Mouse (Mus musculus): ENCODE data around the gene Card14. TPM values are rescaled to one million over a fixed set of nuclear protein-coding genes. Genes with fewer than 3 reads are reported as not detected.
A peak's percentile ranks its signal among the peaks of the same experiment; 100 is the strongest.

Gene Card14
- polyA plus RNA-seq, 1 experiment from 2014 or later: 9.9 TPM

GRCm38 (mm10) chr11:119299391-119300245 lies 8.0 kb upstream of the Card14 start, which contains the start of gene Eif4a3:
Gene Eif4a3, minus strand, starts transcription at chr11:119300089.
- no peak for TF ChIP-seq CTCF (IDR thresholded peaks at IDR 0.05; ENCODE audit: low read depth)
- ATAC-seq: peak; percentile 96
- H3K27ac ChIP-seq (ENCODE audit: low read depth, low read length): peak within 1 kb of the TSS; percentile 80
- H3K4me1 ChIP-seq (replicated peaks; ENCODE audit: control insufficient read depth, insufficient read depth, low read length): no peaks in the 10 kb centered on the region
- H3K9ac ChIP-seq (ENCODE audit: low read depth, low read length): peak within 1 kb of the TSS; percentile 94
- peaks cover 35% of the 10 kb centered on the region for H3K36me3 ChIP-seq (ENCODE audit: control insufficient read depth, insufficient read depth)
- peak within 1 kb of the TSS; percentile 93 for H3K4me3 ChIP-seq (ENCODE audit: low read depth, low read length)
- no peaks in the 10 kb centered on the region for H3K27me3 ChIP-seq (replicated peaks; ENCODE audit: control insufficient read depth, insufficient read depth, low read length)
- H3K4me2 ChIP-seq (replicated peaks; ENCODE audit: low read depth): peak within 1 kb of the TSS; percentile 73
- WGBS: under 1% methylated on average over 89 of the region's 89 CpGs
- H3K9me3 ChIP-seq (ENCODE audit: control insufficient read depth): no peaks in the 10 kb centered on the region

- TF ChIP-seq CTCF (IDR thresholded peaks at IDR 0.05; ENCODE audit: low read depth): peak; percentile 41
- H3K9ac ChIP-seq (ENCODE audit: low read depth, low read length): peak overlapping the region; percentile 94
- peaks cover 27% of the 10 kb centered on the region for H3K36me3 ChIP-seq (ENCODE audit: control insufficient read depth, insufficient read depth)
- no peaks in the 10 kb centered on the region for H3K27me3 ChIP-seq (replicated peaks; ENCODE audit: control insufficient read depth, insufficient read depth, low read length)
- no peaks in the 10 kb centered on the region for H3K4me1 ChIP-seq (replicated peaks; ENCODE audit: control insufficient read depth, insufficient read depth, low read length)
- H3K9me3 ChIP-seq (ENCODE audit: control insufficient read depth): no peaks in the 10 kb centered on the region
- ATAC-seq: peak; percentile 58
- peak overlapping the region; percentile 58 for H3K27ac ChIP-seq (ENCODE audit: low read depth, low read length)
- H3K4me3 ChIP-seq (ENCODE audit: low read depth, low read length): peak overlapping the region; percentile 93
- WGBS: 1% methylated on average over 31 of the region's 31 CpGs
- peak overlapping the region; percentile 73 for H3K4me2 ChIP-seq (replicated peaks; ENCODE audit: low read depth)
Observed at GRCm38 (mm10) chr11:119300246-119300935, 7.2 kb upstream of the Card14 start.

GRCm38 (mm10) chr11:119300986-119301385 lies 6.6 kb upstream of the Card14 start:
- H3K36me3 ChIP-seq (ENCODE audit: control insufficient read depth, insufficient read depth): peaks cover 21% of the 10 kb centered on the region
- no peak overlapping the region for H3K4me2 ChIP-seq (replicated peaks; ENCODE audit: low read depth)
- no peak for ATAC-seq
- peak overlapping the region; percentile 94; the same call in 1 of the 2 replicates for H3K9ac ChIP-seq (ENCODE audit: low read depth, low read length)
- TF ChIP-seq CTCF (IDR thresholded peaks at IDR 0.05; ENCODE audit: low read depth): no peak
- H3K27me3 ChIP-seq (replicated peaks; ENCODE audit: control insufficient read depth, insufficient read depth, low read length): no peaks in the 10 kb centered on the region
- H3K27ac ChIP-seq (ENCODE audit: low read depth, low read length): no peak overlapping the region
- WGBS: 20% methylated on average over 2 of the region's 2 CpGs
- H3K9me3 ChIP-seq (ENCODE audit: control insufficient read depth): no peaks in the 10 kb centered on the region
- H3K4me3 ChIP-seq (ENCODE audit: low read depth, low read length): no peak overlapping the region
- H3K4me1 ChIP-seq (replicated peaks; ENCODE audit: control insufficient read depth, insufficient read depth, low read length): no peaks in the 10 kb centered on the region

- H3K4me3 ChIP-seq (ENCODE audit: low read depth, low read length): no peak overlapping the region
- H3K27me3 ChIP-seq (replicated peaks; ENCODE audit: control insufficient read depth, insufficient read depth, low read length): no peaks in the 10 kb centered on the region
- 47% methylated on average over 16 of the region's 16 CpGs for WGBS
- peak; percentile 88 for TF ChIP-seq CTCF (IDR thresholded peaks at IDR 0.05; ENCODE audit: low read depth)
- 0 out of 2 replicates have a peak, but pooled peaks have one; percentile 17 for ATAC-seq
- H3K9ac ChIP-seq (ENCODE audit: low read depth, low read length): no peak overlapping the region
- no peak overlapping the region for H3K4me2 ChIP-seq (replicated peaks; ENCODE audit: low read depth)
- no peaks in the 10 kb centered on the region for H3K9me3 ChIP-seq (ENCODE audit: control insufficient read depth)
- no peaks in the 10 kb centered on the region for H3K4me1 ChIP-seq (replicated peaks; ENCODE audit: control insufficient read depth, insufficient read depth, low read length)
- H3K36me3 ChIP-seq (ENCODE audit: control insufficient read depth, insufficient read depth): no peaks in the 10 kb centered on the region
- no peak overlapping the region for H3K27ac ChIP-seq (ENCODE audit: low read depth, low read length)
Observed at GRCm38 (mm10) chr11:119304904-119305712, 2.5 kb upstream of the Card14 start.

- H3K4me2 ChIP-seq (replicated peaks; ENCODE audit: low read depth): no peak overlapping the region
- H3K4me3 ChIP-seq (ENCODE audit: low read depth, low read length): no peak overlapping the region
- H3K36me3 ChIP-seq (ENCODE audit: control insufficient read depth, insufficient read depth): no peaks in the 10 kb centered on the region
- H3K27me3 ChIP-seq (replicated peaks; ENCODE audit: control insufficient read depth, insufficient read depth, low read length): no peaks in the 10 kb centered on the region
- 53% methylated on average over 13 of the region's 13 CpGs for WGBS
- H3K27ac ChIP-seq (ENCODE audit: low read depth, low read length): no peak overlapping the region
- no peaks in the 10 kb centered on the region for H3K4me1 ChIP-seq (replicated peaks; ENCODE audit: control insufficient read depth, insufficient read depth, low read length)
- 0 out of 2 replicates have a peak, but pooled peaks have one; percentile 14 for ATAC-seq
- no peaks in the 10 kb centered on the region for H3K9me3 ChIP-seq (ENCODE audit: control insufficient read depth)
- peak; percentile 18; the same call in 1 of the 2 replicates for TF ChIP-seq CTCF (IDR thresholded peaks at IDR 0.05; ENCODE audit: low read depth)
- H3K9ac ChIP-seq (ENCODE audit: low read depth, low read length): no peak overlapping the region
Observed at GRCm38 (mm10) chr11:119306762-119307657, 558 bp upstream of the Card14 start.

Data from intestine, postnatal 0 days (tissue).